Mouse (Mus musculus): ENCODE data around the gene Olfr160. TPM values are rescaled to one million over a fixed set of nuclear protein-coding genes. Genes with fewer than 3 reads are reported as not detected.

Gene Olfr160
- not detected for total RNA-seq (2023)

DNA sequence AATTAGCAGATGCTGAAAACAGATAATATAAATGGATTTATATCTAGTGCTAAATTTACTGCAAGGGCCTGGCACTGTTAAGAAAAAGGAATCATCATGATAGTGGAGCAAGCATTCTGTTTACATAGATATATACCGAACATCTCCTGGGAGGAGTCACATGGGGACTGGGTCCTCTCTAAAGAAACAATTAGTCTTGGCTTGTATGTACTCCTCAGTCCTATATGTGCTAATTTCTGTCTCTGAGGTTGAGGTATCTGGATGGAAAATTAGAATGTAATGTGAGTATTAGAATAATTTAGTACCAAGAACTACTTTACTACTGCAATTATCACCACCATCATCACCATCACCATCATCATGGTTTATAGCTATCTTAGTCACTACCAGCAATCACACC, at the start of gene Olfr160:
Gene Olfr160, minus strand, starts transcription at position 101 of the 400 bp plus-strand sequence.

DNA sequence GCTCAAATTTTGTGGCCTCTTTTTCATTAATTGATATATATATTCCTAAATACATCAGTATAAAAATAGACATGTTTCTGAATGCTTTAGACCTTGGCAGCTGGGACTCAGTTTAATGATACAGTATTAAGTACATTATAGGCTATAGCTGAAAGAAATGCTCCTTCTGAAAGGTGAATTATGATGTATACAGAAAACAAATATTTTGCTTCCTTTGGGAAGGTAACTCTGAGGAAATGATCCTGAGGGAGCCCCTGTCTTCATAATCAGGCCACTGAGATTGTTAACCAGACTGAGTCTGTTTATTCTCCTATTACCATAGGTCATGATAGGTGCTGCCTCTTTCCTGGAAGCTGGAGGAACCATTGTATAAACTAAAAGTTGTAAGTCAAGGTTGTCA, 28.8 kb upstream of the Olfr160 start, which contains the start of gene Olfr874:
Gene Olfr874, plus strand, starts transcription at position 301 of the 400 bp plus-strand sequence.

DNA sequence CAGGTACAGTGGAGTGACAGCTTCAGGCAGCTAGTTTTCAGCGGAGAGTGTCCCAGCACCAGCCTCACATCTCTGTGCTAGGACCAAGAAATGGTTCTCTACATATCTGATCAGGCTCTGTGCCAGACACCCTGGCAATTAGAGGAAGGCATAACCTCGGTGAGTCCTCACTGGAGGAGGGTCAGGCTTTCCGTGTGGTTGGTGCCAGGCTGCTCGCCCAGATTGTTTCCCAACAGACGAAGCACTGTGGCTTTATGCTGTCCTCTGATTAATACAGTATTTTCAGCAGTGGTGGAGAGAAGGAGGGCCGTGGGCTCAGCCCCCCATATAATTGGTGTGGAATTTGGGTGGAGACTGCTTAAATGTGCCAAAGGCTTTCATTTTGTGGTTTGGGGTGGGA, 46.9 kb downstream of the Olfr160 start, which contains the start of gene Panx3:
Gene Panx3, minus strand, starts transcription at position 121 of the 400 bp plus-strand sequence.

Other genes with a start within 250 kb of the Olfr160 start
- 10 to 100 TPM; 19.3 to 19.9 TPM for gene Msantd2, start 226.9 kb downstream of the Olfr160 start, total RNA-seq (2023)
- 1 to 10 TPM; 2.8 to 3.3 TPM for gene Esam, start 188.2 kb downstream of the Olfr160 start, total RNA-seq (2023)
- not detected for gene Vsig2, start 177.0 kb downstream of the Olfr160 start, total RNA-seq (2023)
- gene Nrgn, start 163.3 kb downstream of the Olfr160 start, total RNA-seq (2023), result not detected
- 10 to 100 TPM in 1 of 2 experiments, 1 to 10 TPM in 1; 9.3 to 11.4 TPM for gene Siae, start 160.6 kb downstream of the Olfr160 start, total RNA-seq (2023)
- not detected for gene Spa17, start 102.5 kb downstream of the Olfr160 start, total RNA-seq (2023)
- gene Tbrg1, start 58.9 kb downstream of the Olfr160 start, total RNA-seq (2023), result 10 to 100 TPM; 23.0 to 23.5 TPM
- gene Panx3, start 47.0 kb downstream of the Olfr160 start, total RNA-seq (2023), result not detected
- not detected for gene Olfr874, start 28.9 kb upstream of the Olfr160 start, total RNA-seq (2023)
- not detected for gene Olfr875, start 55.6 kb upstream of the Olfr160 start, total RNA-seq (2023)
- not detected for gene Olfr876, start 86.8 kb upstream of the Olfr160 start, total RNA-seq (2023)
- not detected for gene Olfr877, start 138.0 kb upstream of the Olfr160 start, total RNA-seq (2023)
- gene Olfr145, start 180.5 kb upstream of the Olfr160 start, total RNA-seq (2023), result not detected
- not detected for gene Olfr878, start 201.6 kb upstream of the Olfr160 start, total RNA-seq (2023)

Measured in monocyte, adult 59 days (primary cell).